Mouse (Mus musculus): Measurements from ENCODE around the gene Ppp1r26.
"Not testable (repeated sequence)": the region's sequence is repeated elsewhere in the genome, so short reads cannot be mapped to it uniquely, and the experiment has no call there.

Ppp1r26 gene

DNA sequence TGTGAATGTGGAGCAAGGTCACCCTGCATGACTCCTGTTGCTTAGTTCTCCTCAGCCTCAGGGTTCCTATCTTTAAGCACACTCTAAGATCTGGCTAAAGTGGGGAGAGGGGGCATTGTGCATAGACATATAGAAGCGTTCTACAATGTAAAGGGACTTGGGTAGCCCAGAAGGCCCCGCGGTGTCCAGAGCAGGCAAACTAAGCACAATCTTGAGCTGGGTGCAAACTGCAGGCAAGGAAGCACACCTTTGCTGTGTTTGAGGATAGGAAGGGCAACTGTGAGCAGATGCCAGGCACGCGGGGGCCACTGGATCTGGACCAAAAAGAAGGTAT, 452 bp upstream of the Ppp1r26 start:
- DNase-seq (ENCODE audit: low read depth), result no peak

DNA sequence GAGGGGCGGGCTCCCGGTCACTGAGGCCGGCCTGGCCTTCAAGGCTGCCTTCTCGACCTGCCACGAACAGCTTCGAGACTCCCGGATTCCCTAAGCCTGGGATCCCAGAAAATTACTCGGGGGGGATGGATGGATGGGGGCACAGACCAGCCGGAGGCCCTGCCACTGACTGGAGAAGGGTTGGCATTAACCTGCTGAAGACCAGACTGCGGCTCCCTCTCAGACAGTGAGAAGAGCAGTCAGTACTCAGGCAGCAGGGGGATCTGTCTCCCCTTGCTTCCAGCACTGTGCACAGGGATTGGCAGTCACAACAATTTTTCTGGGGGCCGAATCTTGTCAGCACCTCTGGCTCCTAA, 693 bp downstream of the Ppp1r26 start:
- no peak for DNase-seq (ENCODE audit: low read depth)

DNA sequence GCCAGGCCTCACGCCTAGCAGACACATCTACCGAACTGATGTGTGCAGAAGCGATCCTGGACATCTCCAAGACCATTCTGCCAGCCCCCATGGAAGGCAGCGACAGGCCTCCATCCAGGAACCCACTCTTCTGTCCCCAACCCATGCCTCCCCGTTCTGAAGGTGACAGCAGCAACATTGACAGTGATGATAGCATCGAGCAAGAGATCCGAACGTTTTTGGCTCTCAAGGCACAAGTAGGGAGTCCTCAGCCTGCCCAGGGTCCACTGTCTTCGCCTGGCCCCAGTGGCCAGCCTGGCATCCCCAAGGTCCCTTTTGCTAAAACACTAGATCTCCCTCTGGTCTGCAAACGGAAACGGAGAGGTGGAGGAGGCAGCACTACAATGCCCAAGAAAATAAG, 5.1 kb downstream of the Ppp1r26 start:
- no peak for DNase-seq (ENCODE audit: low read depth)

DNA sequence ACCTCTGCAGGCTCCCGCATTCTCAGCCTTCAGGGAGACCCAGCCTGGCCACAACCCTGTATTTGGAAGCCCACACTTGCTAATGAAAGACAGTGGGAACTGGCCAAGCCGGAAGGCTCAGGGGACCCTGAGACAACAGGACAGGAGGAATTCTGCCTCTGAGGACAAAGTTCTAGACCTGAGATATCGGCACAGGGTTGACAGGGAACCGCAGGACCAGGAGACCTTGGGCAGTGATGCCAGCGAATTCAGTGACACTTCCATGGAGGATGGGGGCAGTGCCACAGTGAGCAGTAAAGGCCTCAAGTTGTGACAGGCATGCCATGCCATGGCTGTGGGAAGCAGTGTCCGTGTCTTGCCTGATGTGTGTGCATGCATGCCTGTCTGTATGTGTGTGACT, 6.9 kb downstream of the Ppp1r26 start:
- DNase-seq (ENCODE audit: low read depth), result no peak

DNA sequence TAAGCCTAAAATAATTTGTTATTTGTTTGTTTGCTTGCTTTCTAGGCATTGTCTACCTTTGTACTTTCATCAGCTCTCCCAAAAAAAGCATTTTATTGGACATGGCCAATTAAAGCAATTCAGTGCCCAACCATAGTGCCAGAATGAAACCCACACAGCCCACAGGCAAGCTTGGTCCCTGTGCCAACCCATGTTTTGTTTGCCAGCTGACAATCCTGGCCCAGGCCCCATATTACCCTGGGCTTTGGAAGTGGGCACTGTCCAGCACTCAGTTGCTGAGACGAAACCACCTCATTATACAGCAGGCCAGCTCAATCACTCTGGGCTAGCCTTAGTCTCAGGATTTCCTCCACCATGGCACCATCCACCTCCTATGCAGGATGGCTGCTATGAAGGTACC, 10.0 kb downstream of the Ppp1r26 start:
- DNase-seq (ENCODE audit: low read depth), result no peak

DNA sequence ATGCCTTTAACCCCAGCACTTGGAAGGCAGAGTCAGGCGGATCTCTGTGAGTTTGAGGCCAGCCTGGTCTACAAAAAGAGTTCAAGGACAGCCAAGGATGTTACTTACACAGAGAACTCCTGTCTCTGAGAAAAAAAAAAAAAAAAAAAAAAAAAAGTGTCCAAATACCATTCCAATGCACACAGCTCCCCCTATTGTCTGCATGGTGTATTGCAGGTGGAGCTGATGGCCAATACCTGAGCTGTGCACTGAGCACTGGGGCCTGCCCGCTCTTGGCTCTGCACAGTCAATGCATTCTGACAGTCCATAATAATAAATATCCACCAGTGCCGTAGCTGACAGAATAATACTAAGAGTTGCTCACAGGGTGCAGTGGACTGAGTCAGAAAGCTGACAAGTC, 17.3 kb downstream of the Ppp1r26 start:
- DNase-seq (ENCODE audit: low read depth), result peak; percentile 87

DNA sequence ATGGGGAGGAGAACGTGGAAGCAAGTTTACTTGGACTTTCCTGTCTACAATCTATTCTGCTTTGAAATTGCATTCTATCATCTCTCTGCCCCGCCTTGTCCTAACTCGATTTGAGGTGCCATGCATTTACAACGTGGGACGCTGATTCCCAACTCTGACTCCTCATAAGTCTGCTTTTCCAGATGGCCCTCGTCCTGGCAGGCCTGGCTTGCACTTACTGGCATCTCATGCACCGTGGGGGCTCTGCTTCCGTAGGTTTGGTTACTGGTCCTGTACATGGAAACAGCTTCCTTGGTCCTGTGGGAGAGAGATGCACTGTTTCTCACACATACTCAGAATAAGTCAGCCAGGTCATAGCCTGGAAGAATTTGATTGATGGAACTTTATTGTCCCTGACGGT, 18.3 kb downstream of the Ppp1r26 start:
- DNase-seq (ENCODE audit: low read depth), result no peak

DNA sequence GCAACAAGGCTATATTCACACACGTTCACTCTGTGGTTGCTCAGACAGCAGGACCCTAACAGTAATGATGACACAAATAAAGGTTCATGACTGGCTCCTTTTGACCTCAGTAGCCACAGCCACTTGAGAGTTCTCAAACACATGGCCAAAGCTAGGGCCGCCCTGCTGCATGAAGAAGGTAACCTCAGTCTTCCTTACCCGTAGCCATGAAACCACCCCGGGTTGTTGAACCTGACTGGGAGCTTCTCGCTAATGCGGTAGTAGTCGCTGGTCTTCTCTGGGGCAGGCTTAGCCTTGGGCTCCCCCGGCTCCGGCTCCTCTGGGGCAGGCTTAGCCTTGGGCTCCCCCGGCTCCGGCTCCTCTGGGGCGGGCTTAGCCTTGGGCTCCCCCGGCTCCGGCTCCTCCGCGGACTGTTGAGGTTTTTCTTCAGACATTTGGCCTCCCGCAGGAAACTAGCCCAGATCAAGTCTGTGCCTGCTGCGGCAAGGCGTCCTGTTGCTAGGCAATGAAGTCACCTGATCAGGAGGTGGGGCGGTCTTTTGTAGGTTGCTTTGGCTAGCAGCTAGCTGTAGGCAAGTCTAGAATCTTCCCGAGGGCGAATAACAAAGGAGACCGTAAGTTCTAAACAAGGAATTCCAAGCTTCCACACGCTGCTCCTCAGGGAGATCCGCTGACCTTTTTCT, 19.4 kb downstream of the Ppp1r26 start, which contains the start of gene 1700007K13Rik:
Gene 1700007K13Rik (minus strand): TSS at position 497 of the 683 bp plus-strand sequence.
- peak; percentile 79 for DNase-seq (ENCODE audit: low read depth)

DNA sequence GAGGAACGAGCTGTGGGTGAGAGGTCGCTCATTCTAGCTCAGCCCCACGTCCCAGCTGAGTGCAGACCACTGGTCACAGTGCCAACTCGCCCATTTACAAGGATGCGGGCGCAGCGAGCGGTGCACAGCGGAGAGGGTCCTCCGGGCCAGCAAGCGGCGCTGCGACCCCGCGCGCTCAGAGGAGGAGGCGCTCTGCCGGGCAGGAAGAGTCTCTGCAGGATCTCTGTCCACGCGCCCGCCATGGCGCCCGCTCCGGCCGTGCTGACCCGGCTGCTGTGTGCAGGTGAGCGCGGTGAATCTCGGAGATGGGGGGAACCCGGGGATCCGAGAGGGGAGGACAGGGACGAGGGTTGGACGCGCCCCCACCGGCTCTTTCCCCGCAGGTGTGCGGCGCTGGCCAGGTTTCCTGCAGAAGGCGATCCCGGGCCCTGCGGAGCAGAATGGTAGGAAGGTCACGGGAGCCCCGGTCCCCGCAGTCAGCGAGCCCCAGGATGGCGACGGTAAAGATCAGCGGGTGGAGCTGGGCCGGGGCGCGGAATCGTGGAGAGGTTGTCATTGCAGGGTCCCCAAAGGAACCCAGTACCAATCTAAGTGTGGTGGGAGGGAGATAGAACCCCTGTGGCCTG, 21.4 kb downstream of the Ppp1r26 start, which contains the start of gene Mrps2:
Gene Mrps2 (plus strand): TSS at position 207 of the 626 bp plus-strand sequence.
- DNase-seq (ENCODE audit: low read depth), result peak; percentile 86

DNA sequence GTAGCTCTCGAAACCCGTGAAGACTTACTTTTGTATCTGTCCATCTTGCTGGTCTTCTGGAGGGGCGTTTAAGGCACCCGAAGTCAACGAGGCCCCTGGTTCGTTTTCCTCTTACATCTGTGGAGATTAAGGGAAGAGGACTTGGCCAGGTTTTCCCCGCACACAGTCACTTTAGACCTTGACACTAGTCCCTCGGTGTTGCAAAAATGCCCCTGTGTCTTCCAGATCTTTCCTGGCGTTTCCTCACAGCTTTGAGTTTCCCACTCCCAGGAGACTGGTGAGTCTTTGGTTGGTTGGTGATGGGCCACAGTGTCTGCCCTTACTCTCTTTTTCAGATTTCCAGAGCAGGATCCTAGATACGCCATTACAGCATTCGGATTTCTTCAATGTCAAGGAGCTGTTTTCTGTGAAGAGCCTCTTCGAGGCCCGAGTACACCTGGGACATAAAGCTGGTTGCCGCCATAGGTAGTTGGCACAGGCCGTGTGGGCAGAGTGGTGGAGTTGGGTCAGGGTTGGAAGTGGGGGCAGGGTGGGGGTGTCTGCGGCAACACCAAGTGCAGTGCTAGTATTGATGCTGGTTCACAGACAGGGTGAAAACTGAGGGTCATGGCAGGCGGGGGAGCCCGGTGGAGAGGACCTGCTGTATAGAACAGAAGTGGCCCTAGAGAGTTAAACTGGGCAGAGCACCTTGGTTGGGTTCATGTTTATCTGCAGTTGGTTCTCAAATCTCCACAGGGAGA, 22.1 kb downstream of the Ppp1r26 start:
- no peak for DNase-seq (ENCODE audit: low read depth)

DNA sequence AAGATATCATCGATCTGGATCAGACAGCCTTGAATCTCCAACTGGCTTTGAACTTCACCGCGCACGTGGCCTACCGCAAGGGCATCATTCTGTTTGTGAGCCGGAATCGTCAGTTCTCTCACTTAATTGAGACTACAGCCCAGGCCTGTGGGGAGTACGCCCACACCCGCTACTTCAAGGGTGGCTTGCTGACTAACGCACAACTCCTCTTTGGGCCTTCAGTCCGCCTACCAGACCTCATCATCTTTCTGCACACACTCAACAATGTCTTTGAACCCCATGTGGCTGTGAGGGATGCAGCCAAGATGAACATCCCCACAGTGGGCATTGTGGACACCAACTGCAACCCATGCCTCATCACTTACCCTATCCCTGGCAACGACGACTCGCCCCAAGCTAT, 22.9 kb downstream of the Ppp1r26 start:
- no peak for DNase-seq (ENCODE audit: low read depth)

DNA sequence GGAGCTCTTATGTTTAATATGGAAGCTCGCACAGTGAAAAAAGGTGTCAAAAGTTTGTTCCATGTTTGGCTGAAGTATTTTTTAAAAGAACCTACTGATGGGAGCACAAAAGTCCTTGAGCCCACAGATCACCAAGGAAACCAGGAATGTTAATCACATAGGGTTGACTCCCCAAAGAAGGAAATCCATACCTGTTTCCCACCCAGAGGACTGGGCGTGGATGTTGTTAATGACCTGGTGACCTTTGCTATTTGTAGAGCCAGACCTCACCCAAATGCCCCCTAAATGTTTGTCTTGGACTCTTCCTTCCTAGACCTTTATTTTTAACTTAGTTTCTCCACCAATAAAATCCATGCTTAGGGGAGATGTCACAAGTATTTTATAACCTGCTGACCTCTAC, 24.0 kb downstream of the Ppp1r26 start:
- no peak for DNase-seq (ENCODE audit: low read depth)

DNA sequence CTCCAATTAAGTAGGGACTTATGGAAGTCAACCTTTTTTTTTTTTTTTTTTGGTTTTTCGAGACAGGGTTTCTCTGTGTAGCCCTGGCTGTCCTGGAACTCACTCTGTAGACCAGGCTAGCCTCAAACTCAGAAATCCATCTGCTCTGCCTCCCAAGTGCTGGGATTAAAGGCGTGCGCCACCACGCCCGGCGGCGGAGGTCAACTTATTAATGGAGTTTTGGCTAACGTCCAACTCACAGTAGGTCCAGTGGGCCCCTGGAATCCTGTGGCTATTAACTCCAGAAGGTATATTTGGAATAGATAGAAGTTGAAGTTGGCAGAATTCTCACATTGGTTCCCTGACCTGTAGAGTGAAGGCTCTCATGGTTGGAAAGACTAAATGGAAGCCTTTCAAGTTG, 25.4 kb downstream of the Ppp1r26 start:
- DNase-seq (ENCODE audit: low read depth), result not testable (repeated sequence)

DNA sequence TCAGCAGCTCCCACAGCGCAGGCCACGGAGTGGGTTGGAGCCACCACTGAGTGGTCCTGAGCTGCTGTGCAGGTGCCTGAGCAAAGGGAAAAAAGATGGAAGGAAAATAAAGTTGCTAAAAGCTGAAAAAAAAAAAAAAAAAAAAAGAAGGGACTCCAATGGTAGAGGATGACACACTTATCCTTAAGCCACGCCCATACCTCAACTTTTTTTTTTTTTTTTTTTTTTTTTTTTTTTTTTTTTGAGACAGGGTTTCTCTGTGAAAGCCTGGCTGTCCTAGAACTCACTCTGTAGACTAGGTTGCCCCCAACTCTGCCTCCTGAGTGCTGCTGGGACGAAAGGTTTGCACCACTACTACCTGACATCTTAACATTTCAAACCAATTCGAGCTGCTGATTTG, 31.4 kb downstream of the Ppp1r26 start:
- not testable (repeated sequence) for DNase-seq (ENCODE audit: low read depth)

DNA sequence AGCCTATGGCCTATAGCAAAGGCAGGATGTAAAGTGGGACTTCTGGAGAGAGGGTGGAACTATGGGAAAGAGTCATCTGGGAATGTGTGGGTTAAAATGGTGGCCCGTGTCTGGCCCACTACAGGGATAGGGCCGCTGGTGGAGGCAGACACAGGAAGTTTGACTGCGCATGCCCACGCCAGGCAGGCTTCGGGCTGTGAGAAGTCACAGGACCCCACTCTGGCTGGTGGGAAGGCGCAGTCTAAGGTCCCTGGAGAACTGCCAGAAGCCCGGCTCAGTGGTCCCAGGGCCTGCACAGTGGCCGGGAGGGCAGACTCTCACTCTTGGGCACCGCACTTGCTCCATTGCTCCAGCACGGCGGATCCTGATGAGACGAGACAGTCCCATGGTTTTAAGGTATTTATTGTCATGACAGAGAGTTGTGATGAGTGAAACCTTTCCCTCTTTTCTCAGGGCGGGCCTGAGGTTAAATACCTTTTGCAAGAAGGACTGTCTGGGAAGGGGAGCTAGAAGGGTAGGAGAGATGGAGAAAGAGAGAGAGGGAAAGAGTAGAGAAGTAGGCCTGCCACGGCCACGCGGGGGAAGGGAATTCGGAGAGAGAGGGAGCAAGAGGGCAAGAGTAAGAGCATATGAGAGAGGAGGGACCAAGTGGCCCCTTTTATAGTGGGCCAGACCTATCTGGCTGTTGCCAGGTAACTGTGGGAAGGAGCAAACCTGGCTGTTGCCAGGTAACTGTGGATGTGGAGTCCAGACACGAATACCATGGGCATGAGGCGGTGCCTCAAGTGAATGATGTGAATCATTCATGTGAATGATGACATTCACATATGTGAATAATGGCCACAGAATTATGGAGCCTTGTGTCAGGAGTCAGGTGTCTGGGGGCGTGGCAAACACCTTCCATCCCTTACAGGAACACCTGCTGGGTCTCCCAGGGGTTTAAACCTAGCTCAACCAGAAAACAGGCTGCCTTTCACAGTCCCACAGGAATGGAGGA, 32.9 kb downstream of the Ppp1r26 start:
- no peak for DNase-seq (ENCODE audit: low read depth)

DNA sequence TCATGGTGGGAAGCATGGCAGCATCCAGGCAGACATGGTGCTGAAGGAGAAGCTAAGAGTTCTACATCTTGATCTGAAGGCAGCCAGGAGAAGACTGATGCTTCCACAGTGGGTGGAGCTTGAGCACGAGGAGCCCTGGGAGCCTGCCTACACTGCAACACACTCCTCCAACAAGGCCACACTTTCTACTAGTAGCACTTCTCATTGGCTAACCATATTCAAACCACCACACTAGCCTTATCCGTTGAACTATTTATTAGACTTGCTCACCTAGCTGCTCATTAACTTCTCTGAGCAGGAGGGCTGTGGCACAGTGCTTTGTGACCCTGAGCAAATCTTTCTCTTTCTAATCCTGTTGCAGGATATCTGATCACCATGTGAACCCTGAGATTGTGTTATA, 37.3 kb downstream of the Ppp1r26 start:
- DNase-seq (ENCODE audit: low read depth), result no peak

DNA sequence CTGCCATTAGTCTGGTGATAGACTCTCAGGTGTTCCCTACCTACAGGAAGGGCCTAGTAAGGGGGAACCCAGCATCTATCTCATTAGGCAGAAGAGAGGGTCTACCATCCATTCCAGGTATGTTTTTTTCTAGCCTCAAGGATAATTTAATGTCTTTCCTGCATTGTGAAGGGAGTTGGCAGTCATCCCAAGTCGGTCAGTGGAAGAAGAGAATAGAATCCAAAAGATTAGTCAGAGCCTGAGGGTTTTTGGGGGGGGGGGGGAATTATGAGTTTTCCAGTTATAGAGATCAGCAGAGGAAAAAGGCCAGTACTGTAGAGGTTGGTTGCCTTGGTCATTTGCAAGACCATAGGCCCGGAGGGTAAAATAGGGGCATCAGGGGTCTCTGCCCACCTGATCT, 47.9 kb downstream of the Ppp1r26 start:
- DNase-seq (ENCODE audit: low read depth), result no peak

DNA sequence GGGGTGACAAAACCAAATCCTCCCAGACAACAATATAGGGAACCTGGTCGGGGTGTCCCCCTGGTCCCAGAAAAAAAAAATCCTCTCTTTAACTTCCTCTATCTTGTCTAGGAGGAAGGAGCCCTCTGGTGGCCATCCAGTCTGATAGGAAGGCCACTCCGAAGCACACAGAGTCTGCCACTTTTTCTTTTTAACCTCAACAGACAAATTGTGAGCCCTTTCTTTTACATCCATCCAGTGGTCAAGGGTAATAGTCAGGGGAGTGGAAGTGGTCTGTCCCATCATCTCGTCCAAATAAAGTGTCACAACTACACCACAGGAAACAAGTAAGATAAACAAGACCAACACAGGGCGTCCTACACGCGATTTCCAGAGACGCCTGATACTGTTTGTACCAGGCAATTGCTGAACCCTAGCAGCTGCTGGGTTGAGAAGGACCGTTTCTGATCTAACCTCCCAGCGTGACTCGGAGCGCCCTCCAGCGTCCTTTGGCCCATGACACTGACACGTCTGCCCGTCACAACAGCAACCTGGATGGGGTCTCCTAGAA, 48.7 kb downstream of the Ppp1r26 start:
- DNase-seq (ENCODE audit: low read depth), result peak; percentile 35

DNA sequence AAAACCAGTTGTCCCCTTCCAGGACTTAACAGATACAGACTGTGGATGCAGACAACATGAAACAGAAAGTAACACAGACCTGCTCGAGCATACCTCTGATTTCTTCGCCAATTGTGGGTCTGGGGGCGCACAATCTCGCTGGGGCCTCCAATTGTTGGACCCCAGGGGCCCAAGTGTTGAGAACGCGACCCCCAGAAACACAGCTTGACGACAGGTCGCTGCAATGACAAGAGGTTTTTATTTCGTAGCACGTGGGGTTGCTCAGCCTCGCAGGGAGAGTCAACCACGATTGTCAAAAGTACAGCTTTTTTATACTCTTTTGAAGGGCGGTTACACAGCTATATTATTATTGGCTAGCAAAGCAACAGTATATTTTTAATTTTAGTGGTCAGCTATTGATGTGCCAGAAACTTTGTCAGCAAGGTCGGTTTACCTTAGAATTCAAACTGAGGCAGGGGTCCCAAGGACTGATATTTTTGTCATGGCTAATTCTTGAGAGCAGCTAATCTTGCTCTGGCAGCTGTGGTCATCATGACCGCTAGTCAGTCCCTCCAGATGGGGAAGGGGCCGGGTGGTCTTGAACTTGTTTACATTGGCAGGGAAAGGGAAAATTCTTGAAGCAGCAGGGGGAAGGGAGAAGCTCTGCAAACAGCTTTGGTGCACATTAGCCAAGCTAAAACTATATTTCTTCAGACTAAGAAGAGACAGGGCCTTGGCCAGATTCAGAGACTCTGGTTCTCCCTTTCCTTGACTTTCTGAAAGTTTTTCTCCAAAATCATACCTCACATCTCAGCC, 49.4 kb downstream of the Ppp1r26 start:
- DNase-seq (ENCODE audit: low read depth), result no peak

DNA sequence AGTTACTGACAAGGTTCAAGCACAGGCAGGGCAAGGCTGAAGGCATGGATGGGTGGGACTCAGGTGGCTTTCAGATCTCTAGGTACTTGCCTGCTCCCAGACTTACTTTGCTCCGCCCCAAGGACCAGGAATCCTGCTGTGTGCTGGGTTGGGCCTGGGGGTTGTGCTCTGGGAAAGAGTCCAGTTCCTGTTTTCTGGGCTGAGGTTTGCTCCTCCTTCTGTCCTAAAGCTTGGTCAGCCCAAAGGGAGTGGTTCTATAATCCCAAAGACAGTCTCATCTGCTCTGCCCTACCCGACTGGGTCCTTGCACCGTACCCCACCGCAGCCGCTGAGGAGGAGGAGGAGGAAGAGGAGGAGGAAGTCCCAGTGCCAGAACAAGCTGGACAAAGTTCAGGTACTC, 50.1 kb downstream of the Ppp1r26 start, which contains the start of gene Gbgt1:
Gene Gbgt1 (plus strand): TSS at position 221 of the 400 bp plus-strand sequence.
- DNase-seq (ENCODE audit: low read depth), result no peak

DNA sequence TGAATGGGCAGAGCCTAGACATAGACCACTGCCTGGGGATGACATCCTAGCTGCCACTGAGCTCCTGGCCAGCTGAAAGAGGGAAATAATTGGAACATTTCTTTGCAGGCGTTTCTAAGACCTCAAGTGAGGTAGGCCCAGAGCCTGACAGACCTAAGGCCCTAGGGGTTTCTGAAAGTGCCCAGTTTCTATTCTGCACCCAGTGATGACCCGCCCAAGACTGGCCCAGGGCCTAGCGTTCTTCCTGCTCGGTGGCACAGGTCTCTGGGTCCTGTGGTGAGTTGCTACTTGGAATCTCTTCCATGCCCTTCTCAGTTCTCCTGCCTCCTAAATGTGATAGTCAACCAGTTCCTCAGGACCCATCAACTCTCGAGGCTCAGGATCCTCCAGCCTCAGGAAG, 51.0 kb downstream of the Ppp1r26 start:
- DNase-seq (ENCODE audit: low read depth), result no peak
